Mouse (Mus musculus) left cerebral cortex, postnatal 25 days (tissue): ENCODE measurements around the gene Narf. TPM values are rescaled to one million over a fixed set of nuclear protein-coding genes. Genes with fewer than 3 reads are reported as not detected.
A peak's percentile ranks its signal among the peaks of the same experiment; 100 is the strongest.

Experiments
- DNase-seq, 2 experiments: peaks; one replicate each; pipeline ENCODE4 v3.0.0; 2022; ENCODE audit warnings: low spot score in 2 of 2, mixed read lengths in 1 of 2
- intact Hi-C: fragments of 180-260 bp; cut with DNase I; formaldehyde crosslinking; loops from one replicate; pipeline ENCODE4 v1.15.1; 2025
- total RNA-seq, 2 experiments: library from RNA; stranded (reverse); gene quantifications; 2 replicates each; pipeline ENCODE4 v1.2.3; 2021

The Narf gene
- total RNA-seq, result 10 to 100 TPM; 58.2 to 58.3 TPM

DNA sequence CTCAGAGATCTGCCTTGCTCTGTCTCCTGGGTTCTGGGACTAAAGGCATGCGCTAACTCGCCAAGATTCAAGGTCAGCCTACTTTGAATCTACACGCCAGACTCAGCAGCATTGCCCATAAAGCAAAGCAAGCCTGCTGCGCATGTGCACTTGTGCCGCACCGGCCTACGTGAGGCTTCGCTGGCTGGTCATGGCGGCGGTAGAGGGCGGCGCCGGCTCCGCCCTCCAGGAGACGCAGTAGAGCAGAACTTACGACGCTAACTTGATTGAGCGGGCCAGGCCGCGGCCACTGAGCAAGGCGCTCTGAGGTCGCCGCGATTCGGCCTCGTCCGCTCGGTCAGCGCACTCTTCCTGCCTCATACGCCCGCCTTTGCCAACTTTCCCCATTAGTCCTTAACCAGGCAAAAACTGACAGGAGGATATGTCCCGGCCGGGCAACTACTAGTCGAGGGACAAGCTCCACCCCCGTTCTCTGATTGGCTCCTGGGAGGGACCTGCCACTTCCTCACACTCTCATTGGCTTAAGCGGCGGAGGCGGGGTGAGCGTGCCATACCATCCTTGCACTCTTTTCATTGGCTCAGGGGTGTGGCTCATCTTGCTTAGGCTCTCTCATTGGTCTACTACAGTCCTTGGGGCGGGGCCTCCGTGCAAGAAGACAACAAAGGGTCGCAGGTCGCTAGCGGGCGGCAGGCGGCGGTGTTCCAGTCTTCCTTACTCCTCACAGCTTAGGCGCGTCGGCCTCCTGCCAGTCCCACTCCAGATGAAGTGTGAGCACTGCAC lies at the start of gene Narf:
Narf (plus strand) TSS at position 690 of the 781 bp plus-strand sequence.
- DNase-seq, result peak; percentile 99 to 100
- intact Hi-C loops, result loop anchor here (2.0 kb wide), 2 partner anchors 32 to 54 kb away; partner anchors contain the start of genes Hexdc and Ogfod3

DNA sequence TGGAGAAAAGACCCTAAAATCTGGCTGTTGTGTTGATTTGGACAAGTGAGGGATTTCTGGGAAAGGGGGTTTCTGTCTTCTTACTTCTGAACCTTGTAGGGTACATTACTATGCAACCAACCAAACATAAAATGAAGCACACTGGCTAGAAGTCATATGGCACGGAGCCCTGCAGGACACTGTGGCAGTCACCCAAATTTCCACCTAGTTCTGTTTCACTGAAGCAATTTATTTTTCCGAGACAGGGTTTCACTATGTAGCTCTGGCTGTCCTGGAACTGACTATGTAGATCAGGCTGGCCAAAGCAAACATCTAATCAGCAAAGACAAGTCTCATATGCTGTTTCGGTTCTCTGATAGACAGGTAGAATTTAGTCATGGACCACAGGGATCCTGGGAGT lies 47.4 kb upstream of the Narf start:
- intact Hi-C loops, result no loop called here
- no peak for DNase-seq

DNA sequence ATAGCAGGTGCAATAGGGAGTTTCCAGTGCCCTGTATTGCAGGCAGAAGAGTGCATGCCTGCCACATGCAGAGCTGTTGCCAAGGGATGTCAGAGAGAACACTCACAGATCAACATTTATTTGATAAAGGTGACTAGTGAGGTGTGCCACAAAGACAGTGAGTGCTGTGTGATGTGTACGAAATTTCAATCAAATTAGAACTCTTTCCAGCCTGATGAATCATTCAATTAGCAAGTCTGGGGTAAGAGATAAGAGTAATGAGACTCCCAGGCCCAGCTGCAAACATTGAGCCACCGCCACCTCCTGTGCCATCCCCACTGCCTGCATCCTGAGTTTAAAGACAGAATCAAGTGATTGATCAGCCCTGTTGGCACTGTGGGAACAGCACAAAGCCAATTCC lies 44.3 kb upstream of the Narf start:
- DNase-seq, result no peak
- intact Hi-C loops, result no loop called here

DNA sequence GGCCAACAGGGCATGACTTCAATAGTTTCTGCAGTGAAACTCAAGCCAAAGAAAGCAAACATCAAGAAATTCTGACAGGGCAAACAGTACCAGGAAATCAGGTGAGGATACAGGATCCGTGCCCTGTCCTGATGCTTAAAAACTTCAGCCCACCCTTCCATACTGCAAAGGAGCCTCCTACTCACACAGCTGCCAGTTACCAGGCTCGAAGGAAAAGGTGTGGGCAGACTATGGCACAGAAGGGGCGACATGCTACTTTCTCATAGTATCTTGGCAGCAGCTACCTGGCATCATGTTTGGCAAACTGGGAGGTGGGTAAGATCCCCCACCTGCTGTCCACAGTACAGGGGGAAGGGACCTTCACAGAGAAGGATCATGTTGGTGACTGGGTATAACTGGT lies 43.6 kb upstream of the Narf start:
- peak in 1 of 2 experiments; percentile 55 for DNase-seq
- intact Hi-C loops, result no loop called here

DNA sequence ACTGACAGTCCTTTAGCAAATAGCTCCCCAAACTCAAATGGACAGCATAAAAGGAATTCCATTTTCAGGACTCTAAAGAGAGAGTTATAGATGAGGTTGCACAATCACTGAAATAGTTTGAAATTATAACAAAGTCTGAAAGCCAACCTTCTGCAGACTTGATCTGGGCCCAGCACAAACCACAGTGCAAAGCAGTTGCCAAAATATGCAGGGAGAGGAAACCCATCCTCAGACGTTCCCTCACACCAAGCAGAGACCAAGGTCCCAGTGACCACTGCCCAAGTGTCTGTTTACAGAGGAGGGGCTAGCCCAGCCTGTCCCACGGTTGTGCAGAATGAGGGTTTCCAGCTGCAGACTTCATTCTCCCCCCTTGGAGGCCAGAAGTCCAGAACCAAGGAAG lies 38.4 kb upstream of the Narf start:
- intact Hi-C loops, result no loop called here
- no peak for DNase-seq

DNA sequence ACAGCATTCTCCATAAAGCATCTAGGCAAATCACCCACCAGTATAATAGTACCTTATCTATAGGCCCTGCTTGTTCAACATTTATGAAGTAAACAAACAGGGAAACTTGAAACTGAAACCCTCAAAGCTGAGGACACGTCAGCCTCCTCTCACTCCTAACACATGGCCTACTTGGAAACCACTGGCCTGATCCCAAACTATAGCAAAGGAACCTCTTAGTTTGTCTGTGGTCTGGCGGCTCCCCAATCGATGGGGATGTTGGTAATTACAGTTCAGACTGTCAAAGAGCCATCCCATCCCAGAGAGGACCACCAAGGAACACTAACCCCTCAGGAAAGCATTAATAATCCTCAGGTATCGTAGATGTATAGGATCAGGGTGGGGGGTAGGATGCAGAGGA lies 37.2 kb upstream of the Narf start:
- no peak for DNase-seq
- intact Hi-C loops, result no loop called here

DNA sequence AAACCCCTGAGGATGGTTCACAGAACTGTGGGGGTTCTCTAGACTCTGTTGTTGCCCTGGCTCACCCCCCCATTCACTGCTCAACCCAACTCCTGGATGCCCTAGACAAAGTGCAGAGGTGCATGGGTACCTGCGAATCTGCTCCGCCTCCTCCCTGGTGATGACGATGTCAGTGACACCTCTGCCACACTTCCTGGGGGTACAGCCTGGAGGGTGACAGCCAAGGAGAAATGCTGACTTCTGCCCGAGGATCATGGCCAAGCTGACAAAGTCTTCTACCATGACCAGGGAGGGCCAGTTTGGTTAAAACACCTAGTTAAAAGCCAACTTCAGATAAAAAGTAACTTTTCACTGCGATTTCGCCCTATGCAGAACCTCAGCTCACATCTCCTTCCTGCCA lies 36.3 kb upstream of the Narf start:
- DNase-seq, result no peak
- intact Hi-C loops, result no loop called here

DNA sequence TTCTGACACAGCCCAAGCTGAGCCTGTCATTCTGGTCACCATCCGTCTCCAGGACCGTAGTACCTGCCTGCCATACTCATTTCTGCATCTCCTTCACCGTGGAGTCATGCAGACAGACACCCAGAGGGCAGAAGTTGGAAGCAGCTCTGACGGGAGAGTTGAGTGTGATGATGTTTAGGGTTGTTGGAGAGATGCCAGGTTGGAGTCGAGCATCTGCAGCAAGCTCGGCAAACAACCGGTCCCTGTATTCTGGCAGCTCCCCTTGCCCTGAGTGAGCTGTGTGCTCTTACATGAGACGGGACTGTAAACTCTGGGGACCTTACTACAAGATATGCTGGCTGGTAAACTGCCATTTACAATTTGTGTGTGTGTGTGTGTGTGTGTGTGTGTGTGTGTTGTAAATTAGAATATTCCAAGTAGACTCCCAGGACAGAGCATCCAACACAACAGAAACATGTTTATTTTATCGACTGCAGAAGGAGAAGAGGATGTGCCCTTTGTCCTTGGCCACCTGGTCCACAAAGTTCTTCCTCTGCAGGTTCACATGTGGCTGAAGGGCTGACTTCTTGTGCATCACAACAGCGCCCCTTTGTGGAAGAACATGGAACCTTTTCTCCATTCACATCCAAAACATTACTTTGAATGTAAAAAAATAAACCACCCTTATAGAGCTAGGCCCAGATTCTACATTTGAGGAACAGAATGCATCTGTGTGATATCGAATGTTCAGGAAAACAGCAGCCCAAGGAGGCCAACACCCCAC lies 35.4 kb upstream of the Narf start:
- intact Hi-C loops, result no loop called here
- peak in 1 of 2 experiments; percentile 43 for DNase-seq

DNA sequence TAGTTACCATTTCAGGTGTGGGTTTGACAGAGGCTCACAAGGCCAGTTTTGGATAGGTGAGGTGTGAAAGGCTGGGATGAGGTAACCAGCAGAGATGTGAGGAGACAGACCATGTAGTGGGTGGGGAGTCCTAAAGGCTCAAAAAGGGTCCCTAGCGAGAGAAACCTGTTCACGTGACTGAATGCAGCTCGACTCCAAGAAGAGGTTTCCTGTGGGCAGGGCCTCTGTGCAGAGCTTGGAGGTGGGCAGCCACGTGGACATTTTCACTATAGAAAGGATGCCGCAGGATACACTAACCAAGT lies 33.2 kb upstream of the Narf start:
- DNase-seq, result no peak
- intact Hi-C loops, result loop anchor here (2.0 kb wide), 1 partner anchor 33 kb away; the partner anchor contains the start of gene Narf

DNA sequence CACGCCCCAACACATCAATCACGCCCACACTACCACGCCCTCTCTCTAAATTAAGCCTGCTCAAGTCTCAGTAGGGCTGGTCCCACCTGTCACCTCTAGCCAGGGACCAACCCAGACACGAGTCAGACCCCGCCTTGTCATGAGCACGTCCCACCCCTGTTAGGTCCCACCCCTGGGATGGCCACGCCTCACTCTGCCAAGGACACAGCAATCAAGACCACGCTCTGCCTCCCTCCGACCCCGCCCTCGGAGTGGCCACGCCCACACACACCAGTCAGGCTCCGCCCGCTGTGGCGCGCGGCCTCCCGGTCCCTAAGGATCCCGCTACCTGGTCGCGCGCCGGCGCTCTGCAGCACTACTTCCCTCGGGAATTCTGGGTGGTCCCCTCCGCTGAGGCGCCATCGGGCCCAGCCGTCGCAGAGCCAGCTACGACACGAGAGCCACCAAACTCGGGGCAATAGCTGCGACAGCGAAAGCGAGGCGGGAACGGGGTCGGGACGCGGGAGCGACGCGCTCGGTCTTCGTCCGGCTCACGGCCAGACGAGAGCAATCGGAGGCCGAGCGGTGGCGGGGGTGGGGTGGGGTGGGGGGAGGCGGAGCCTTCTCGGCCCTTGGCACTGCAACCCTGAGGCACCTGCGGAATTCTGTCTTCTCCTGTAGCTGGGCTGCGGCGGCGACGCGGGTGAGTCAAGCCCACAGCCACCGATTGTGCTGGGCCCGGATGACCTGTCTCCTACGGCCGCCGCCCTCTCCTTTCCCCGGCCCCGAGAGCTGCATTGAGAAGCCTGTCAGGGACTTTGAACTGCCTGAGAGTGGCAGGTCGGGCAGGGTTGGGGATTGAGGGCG lies 32.7 kb upstream of the Narf start, which contains the start of the genes Hexdc and Ogfod3:
Hexdc (plus strand) TSS at position 273 of the 846 bp plus-strand sequence.
Ogfod3 (minus strand) TSS at position 551 of the 846 bp plus-strand sequence.
- intact Hi-C loops, result loop anchor here (2.0 kb wide), 1 partner anchor 32 kb away; the partner anchor contains the start of gene Narf
- peak; percentile 89 to 96 for DNase-seq

DNA sequence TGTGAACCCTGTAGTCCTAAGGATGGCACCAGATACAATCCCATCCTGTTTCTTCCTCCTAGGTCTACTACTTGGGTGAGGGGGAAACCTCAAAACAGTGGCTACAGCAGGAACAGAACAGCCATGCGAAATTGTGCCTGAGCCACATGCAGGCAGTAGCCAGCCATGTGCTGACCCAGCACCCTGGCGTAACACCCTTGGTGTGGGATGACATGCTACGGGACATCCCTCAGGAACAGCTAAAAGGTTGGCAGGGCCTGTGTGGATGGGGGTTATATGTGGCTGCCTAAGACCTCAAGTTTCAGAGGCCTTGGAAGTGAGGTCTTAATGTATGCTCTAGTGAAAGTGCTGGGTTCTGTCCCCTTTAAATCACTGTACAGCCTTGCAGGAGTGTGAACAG lies 20.2 kb upstream of the Narf start:
- intact Hi-C loops, result no loop called here

DNA sequence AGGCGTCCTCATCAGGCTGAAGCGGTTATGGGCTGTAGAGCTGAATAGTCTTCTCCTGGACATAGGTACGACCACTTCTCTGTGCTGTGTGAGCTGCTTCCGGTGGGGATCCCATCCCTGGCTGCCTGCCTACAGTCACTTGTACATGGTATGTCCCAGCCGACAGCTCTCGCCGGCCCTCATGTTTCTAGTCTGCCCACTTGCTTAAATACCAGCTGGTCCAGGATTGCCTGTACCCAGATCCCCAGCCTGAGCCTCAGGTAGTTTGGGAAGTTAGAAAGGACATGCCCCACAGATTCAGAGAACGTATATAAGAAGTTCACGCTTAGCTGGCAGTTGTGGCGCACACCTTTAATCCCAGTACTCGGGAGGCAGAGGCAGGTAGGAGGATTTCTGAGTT lies 17.3 kb upstream of the Narf start:
- no peak for DNase-seq
- intact Hi-C loops, result no loop called here

More for the DNA sequence above, 20.2 kb upstream of the Narf start:
- DNase-seq, result no peak

DNA sequence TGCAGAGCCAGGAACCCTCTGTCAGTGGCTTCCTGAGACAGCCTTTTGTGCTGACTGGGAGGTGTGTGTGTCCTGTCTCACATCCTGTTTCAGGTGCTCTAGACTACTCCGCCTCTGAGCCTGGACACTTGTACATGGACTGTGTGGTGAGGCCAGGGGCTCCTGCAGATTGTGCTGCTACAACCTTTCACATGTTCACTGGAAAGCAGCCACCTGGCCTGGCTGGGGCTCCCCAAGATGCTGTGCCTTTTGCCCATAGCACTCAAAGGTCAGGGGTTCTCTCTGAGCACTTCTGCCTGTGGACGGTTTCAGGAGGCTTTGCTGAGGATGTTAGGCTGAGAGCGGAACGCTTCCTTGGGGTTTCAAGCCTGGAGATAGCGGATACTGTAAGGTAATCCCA lies 16.3 kb upstream of the Narf start:
- no peak for DNase-seq
- intact Hi-C loops, result no loop called here

DNA sequence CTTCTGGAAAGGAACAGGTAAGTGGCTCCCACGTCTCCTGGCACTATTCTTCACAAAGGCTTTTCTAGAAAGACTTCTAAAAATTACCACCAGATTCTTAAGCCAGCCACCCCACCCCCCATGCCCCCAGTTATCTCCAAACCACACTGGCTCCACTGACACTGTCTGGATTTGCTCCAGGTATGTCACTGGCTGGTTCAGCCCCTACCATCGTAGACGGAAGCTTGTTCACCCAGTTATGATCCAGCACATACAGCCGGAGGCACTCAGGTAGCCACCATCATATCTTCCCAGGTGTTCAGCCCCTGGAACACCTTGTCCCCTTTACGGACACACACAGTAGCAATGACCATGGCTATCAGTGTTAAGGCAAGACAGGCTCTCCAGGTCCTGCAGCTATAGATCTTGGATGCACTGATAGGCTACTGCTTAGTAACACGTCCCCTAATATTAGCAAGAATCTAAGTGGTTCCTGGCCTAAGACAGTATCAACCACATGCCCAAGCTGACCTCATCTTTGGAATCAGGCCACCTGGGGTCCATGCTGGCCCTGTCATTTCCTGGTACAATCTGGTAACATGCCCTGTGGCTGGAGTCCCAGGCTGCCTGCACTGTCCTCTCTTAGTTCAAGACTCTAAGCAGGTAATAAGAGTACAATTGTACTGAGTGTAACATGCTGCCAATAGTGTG lies 15.6 kb upstream of the Narf start:
- DNase-seq, result no peak
- intact Hi-C loops, result no loop called here

DNA sequence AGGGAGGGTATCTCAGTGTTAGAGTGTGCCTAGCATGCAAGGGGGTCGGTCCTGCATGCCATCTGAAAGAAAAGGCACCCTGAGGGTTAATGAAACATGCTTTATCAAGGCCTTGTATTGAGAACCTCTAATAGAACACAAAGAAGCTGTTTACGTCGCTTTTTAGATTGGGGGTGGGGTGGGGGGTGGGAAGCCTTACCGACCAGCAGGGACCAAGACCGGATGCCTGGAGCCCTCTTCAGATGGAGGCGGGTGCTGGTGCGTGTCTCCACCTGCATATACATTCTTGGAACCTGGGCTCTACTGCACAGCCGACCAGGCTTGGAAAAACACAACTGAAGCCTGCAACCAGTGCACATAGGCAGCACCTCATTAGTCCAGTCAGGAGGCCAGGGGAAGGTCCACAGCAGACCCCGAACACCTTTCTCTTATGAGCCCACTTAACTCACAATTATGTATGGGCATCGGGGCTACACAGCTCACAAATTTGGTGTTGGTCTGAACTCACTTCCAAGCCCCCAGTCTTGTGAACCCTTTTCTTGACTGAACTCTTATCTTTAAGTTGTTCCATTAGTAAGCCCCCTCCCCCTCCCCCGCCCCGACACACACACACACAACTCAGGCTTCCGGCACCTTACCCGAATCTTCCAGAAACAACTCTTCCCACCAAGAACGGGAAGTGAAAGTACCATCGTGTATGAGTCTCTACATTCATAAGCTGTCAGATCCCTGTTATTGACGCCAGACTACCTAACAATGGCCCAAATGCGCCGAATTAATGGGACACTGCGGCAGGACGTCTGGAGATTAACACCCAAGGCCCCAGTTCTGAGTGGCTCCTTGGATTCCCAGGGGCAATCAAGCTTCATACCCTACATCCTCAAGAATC lies 8.7 kb upstream of the Narf start:
- DNase-seq, result no peak
- intact Hi-C loops, result no loop called here

DNA sequence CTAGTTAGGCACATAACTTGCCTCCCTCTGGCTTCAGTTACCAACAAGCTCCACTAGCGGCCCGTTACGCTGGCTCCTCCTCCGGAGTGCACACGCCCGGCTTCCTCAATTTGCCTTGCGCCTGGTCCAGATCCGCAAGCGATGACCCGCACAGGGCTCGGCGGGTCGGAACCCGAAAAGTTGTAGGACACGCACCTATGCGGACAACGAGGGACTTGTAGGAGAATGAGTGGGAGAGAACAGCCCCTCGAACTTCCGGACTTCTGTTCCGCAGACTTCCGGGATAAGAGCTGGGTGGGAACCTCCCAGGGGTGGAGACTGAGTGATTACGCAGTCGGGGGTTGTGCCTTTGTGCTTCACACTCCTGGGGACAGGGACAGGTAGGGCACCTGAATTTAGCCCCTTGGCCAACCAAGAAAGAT lies 8.0 kb upstream of the Narf start, which contains the start of gene Cybc1:
Cybc1 (minus strand) TSS at position 305 of the 422 bp plus-strand sequence.
- intact Hi-C loops, result no loop called here
- DNase-seq, result peak; percentile 68 to 82

DNA sequence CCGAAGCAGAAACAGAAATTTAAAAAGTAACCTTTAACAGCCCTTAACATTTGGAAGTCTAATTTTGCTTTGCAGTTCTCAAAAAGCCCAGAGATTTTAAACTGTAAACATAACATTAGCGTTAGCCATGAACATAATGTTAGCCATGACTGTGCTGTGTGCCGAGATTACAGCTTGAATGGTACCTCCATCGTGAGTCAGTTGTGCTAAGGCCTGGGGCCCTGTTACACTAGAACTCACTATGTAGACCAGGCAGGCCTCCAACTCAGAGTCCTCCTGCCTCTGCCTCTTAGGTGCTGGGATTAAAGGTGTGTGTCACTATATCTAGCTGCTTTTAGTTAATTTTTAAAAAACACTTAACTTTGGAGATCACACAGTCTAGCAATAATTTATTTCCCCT lies 5.9 kb upstream of the Narf start:
- no peak for DNase-seq
- intact Hi-C loops, result no loop called here

DNA sequence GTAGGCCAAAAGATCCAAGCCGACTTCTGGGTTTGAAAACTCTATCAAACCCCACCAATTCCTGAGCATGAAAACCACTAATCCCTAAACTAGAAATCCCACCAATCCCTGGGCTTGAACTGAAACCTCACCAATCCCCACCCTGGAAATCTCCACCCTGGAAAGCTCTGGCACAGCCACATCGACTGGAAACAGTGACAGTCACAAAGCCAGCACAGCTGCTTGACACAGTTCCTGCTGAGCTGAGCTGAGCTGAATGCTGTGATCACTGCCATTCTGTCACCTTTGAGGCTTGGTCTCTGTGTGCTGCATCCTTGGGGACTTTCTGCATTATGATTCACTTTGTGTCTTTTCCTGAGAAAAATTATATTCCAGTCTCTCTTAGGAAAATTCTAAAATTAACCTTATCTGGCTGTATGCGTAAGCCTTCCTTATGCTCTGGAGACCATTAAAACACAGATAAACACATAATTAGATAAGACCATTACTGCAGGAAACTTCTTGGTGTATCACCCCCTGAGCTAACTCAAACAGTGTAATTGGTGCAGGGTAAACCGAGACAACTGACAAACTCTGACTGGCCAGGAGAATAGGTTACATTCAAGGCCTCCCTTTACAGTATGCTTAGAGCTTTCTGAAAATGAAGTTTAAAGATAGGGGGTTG lies 5.3 kb upstream of the Narf start:
- DNase-seq, result peak in 1 of 2 experiments; percentile 61
- intact Hi-C loops, result no loop called here
